ENCODE assay signal across 17 mouse cellular contexts in the genomic region with DNA sequence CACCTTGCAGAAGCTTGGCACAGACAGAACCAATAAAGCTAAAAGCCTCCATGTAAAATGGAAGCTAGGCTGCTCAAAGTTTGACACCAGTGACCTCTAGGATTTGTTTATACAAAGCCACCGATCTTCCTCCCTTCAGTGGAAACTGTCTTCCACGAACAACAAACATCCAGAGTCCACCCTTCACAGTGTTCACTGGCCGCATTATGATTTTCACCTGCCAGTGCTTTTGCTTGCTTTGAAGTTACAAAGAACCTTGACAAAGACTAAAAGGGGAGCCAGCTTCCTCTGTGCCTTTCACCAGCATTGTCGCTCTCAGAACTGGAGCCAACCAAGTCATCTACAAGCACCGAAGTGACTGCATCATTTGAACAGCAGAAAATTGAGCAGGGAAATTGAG. TPM values are rescaled to one million over a fixed set of nuclear protein-coding genes. Genes with fewer than 3 reads are reported as not detected.
"Had no signal": no experiment of that assay in that cellular context is flagged by ENCODE, and none has a peak within 500 bp of the region (broad histone marks: within the 10 kb centered on the region; RNA-seq: fewer than 3 reads in every experiment).

No protein-coding gene starts in this region.

- DNase-seq: liver, postnatal 0 days; lung, postnatal 36 days; right cerebral cortex, postnatal 25 days; right cerebral cortex, postnatal 4 days; spleen, adult 18-20 months; thymus, adult 18-20 months; thymus, postnatal 14 days; thymus, postnatal 36 days had no signal

- H3K4me1 ChIP-seq: liver, embryonic 15.5 days; megakaryocyte, embryonic 14.5 days; midbrain, embryonic 13.5 days; midbrain, embryonic 15.5 days; neural tube, embryonic 12.5 days had no signal

- H3K4me3 ChIP-seq: liver, embryonic 15.5 days; megakaryocyte, embryonic 14.5 days; midbrain, embryonic 13.5 days; midbrain, embryonic 15.5 days; neural tube, embryonic 12.5 days had no signal

- H3K27ac ChIP-seq: liver, embryonic 15.5 days; macrophage; midbrain, embryonic 13.5 days; midbrain, embryonic 15.5 days; neural tube, embryonic 12.5 days had no signal

- H3K9ac ChIP-seq: liver, embryonic 15.5 days; liver, postnatal 0 days; lung, embryonic 14.5 days; midbrain, embryonic 13.5 days; midbrain, embryonic 15.5 days; neural tube, embryonic 12.5 days had no signal

- H3K27me3 ChIP-seq: liver, embryonic 15.5 days; megakaryocyte, embryonic 14.5 days; midbrain, embryonic 13.5 days; midbrain, embryonic 15.5 days; neural tube, embryonic 12.5 days had no signal

- H3K36me3 ChIP-seq: liver, embryonic 15.5 days; midbrain, embryonic 13.5 days; midbrain, embryonic 15.5 days; neural tube, embryonic 12.5 days had no signal

- ATAC-seq: liver, postnatal 0 days; midbrain, embryonic 13.5 days; midbrain, embryonic 15.5 days had no signal

RNA-seq across cellular contexts. Expression of a gene that starts 56.8 kb away (rescaled TPM):
- total RNA-seq: monocyte, adult 5-6 weeks; neutrophil, adult 5-6 weeks had no signal
- polyA plus RNA-seq: macrophage had no signal
